Mouse (Mus musculus) cerebellum, adult 2 months (tissue): Measurements from ENCODE around the gene Ldb3. TPM values are rescaled to one million over a fixed set of nuclear protein-coding genes. Genes with fewer than 3 reads are reported as not detected.

Experiments used
- DNase-seq, 2 experiments: peaks; one replicate each; pipeline ENCODE4 v3.0.0; 2021
- H3K27ac ChIP-seq: fragments of 200-500 bp; 2 replicates; pipeline ENCODE4 v1.5.1; 2012; ENCODE audit warnings: low read length, control low read depth, inconsistent platforms; ENCODE audit not compliant: insufficient read depth
- H3K27me3 ChIP-seq: fragments of 200-500 bp; 2 replicates; pipeline ENCODE4 v1.6.1; 2012; ENCODE audit warnings: inconsistent platforms, mild to moderate bottlenecking, low read length, moderate library complexity; ENCODE audit not compliant: control insufficient read depth, insufficient read depth
- H3K4me1 ChIP-seq: fragments of 200-500 bp; 2 replicates; pipeline ENCODE4 v1.6.1; 2011; ENCODE audit warnings: low read length; ENCODE audit not compliant: control insufficient read depth, insufficient read depth
- H3K4me3 ChIP-seq: fragments of 200-500 bp; replicated peaks from 2 replicates; pipeline ENCODE3; 2011; ENCODE audit warnings: mild to moderate bottlenecking, low read depth, low read length, control low read depth; ENCODE audit not compliant: insufficient read depth
- CTCF ChIP-seq: fragments of 200-500 bp; IDR thresholded peaks from 2 replicates; pipeline ENCODE4 v1.5.1; 2011; ENCODE audit warnings: low read depth, mild to moderate bottlenecking, control low read depth, low read length, moderate library complexity, borderline replicate concordance; ENCODE audit not compliant: insufficient read depth
- POLR2A ChIP-seq: fragments of 200-500 bp; IDR thresholded peaks from 2 replicates; pipeline ENCODE4 v1.6.1; 2011; ENCODE audit warnings: low read length, control low read depth, borderline replicate concordance; ENCODE audit not compliant: insufficient read depth
- WGBS: fragments of 180-500 bp; shearing (Covaris S2); methylation state at CpG from one replicate; pipeline ENCODE4 v1.1.7; 2018; 5-methylcytosine and 5-hydroxymethylcytosine counted together
- polyA plus RNA-seq: library from polyadenylated mRNA; depleted of rRNA; stranded (reverse); fragments of >200 nt; gene quantifications from 2 replicates; pipeline ENCODE4 v1.2.3, GENCODE M21; 2012; rRNA removed

Ldb3 gene
- polyA plus RNA-seq, 1 experiment, result 7.0 TPM

GRCm38 (mm10) chr14:34492688-34493087, 95.8 kb downstream of the Ldb3 start:
- WGBS, result 90% methylated on average over 2 of the region's 2 CpGs
- Histone ChIP-seq H3K4me3 (no peak overlapping the region), H3K27ac (no peak overlapping the region), H3K4me1 (no peaks in the 10 kb centered on the region), H3K27me3 (no peaks in the 10 kb centered on the region)
- DNase-seq, result no peak
- no peak for TF ChIP-seq CTCF
- TF ChIP-seq POLR2A, result no peak

- no peaks in the 10 kb centered on the region for H3K27me3 ChIP-seq
- TF ChIP-seq CTCF (no peak), POLR2A (no peak)
- H3K4me3 ChIP-seq, result no peak overlapping the region
- no peaks in the 10 kb centered on the region for H3K4me1 ChIP-seq
- 82% methylated on average over 1 of the region's 1 CpGs for WGBS
- DNase-seq, result no peak
- H3K27ac ChIP-seq, result no peak overlapping the region
These were observed 97.5 kb downstream of the Ldb3 start for GRCm38 (mm10) chr14:34490965-34491364.

DNA sequence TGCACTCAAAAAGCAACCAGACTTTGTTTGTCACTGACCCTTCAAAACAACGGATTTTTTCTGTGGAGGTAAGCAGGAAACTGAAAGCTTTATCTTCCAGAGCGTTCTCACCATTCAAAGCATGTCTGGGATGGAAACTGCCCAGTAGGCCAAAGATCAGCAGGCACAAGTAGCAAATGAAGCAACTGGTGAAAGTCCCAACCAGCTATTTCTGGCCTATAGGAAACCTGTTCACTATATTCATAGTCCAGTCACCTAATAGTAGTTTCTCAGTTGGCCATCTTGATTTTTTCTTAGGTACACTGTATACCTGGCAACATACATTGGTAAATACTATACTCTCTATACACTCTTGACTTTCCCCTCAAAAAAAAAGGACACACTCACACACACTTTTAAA, 98.6 kb downstream of the Ldb3 start:
- H3K4me3 ChIP-seq, result no peak overlapping the region
- DNase-seq, result no peak
- WGBS, result 78% methylated on average over 2 of the region's 2 CpGs
- H3K4me1 ChIP-seq, result peaks cover 3% of the 10 kb centered on the region; the same call in 1 of the 2 replicates
- TF ChIP-seq POLR2A (no peak), CTCF (no peak)
- H3K27me3 ChIP-seq, result no peaks in the 10 kb centered on the region
- no peak overlapping the region for H3K27ac ChIP-seq

GRCm38 (mm10) chr14:34486169-34486568, 102.3 kb downstream of the Ldb3 start:
- 67% methylated on average over 8 of the region's 8 CpGs for WGBS
- H3K4me1 ChIP-seq, result peaks cover 7% of the 10 kb centered on the region; the same call in 1 of the 2 replicates
- no peak for DNase-seq
- TF ChIP-seq POLR2A (no peak), CTCF (no peak)
- H3K4me3 ChIP-seq, result no peak overlapping the region
- no peaks in the 10 kb centered on the region for H3K27me3 ChIP-seq
- no peak overlapping the region for H3K27ac ChIP-seq

DNA sequence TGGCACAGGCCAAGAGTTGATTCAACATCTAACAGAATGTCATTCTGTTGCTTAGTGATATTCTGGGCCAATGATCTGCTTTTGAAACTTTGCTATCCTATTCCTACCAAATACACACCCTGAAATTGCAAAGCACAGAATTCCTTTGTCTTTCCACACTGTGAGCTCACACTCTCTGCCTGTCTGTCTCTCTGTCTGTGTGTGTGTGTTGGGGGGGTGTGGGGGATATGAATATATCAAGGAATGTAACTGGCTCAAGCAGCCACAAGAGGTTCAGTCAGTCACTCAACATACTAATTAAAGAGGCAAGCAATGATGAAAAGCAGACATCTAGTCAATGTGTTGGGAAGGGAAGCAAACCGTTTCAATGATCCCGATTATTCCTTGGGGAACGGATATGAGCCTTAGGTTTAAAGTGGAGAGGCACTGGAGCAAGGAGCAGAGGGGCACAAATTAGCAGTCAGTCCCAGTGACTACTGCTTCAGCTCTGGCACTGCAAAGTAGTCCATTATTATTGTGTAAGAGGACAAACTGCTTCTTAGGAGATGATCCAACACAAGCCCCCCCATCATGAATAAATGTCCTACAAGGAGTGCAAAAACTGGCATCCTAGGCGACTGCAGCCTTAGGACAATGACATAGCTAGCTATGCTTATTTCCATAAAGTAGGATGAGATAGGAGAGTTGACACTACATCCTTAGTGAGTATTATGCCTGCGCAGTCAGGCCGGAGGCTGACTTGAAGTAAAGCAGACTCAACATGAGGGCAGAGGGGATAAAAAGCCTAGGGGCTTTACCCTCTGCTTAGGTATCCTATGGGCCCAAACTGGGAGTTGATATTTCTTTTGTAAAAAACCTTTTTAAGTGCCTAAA, 104.8 kb downstream of the Ldb3 start:
- 59% methylated on average over 6 of the region's 6 CpGs for WGBS
- no peak for DNase-seq
- H3K27ac ChIP-seq, result peak overlapping the region; percentile 27; the same call in 1 of the 2 replicates

More for the DNA sequence above, 104.8 kb downstream of the Ldb3 start:
- Histone ChIP-seq H3K4me3 (no peak overlapping the region), H3K4me1 (peaks cover 7% of the 10 kb centered on the region; the same call in 1 of the 2 replicates), H3K27me3 (no peaks in the 10 kb centered on the region)
- TF ChIP-seq CTCF, result no peak
- TF ChIP-seq POLR2A, result no peak

Other genes starting within 250 kb of the Ldb3 start
- gene Fam25c, start 233.2 kb downstream of the Ldb3 start, polyA plus RNA-seq, result not detected in 2 replicates
- 132 and 163 TPM in 2 replicates for gene Sncg, start 213.9 kb downstream of the Ldb3 start, polyA plus RNA-seq
- 2.4 and 3.6 TPM in 2 replicates for gene Mmrn2, start 213.2 kb downstream of the Ldb3 start, polyA plus RNA-seq
- gene Bmpr1a, start 85.3 kb downstream of the Ldb3 start, polyA plus RNA-seq, result 23.3 and 24.3 TPM in 2 replicates
- not detected in 2 replicates for gene 9230112D13Rik, start 65.9 kb downstream of the Ldb3 start, polyA plus RNA-seq
- gene Opn4, start 11.5 kb upstream of the Ldb3 start, polyA plus RNA-seq, result 0.17 and 0.33 TPM in 2 replicates
- 21.4 and 22.4 TPM in 2 replicates for gene Wapl, start 85.2 kb upstream of the Ldb3 start, polyA plus RNA-seq
- gene Grid1, start 231.4 kb upstream of the Ldb3 start, polyA plus RNA-seq, result 13.0 and 13.3 TPM in 2 replicates